Mouse (Mus musculus) megakaryocyte, embryonic 14.5 days (primary cell): ENCODE measurements around the gene Sort1.
"Not testable (repeated sequence)": the region's sequence is repeated elsewhere in the genome, so short reads cannot be mapped to it uniquely, and the experiment has no call there.

Experiments
- FLI1 ChIP-seq: IDR thresholded peaks from 2 replicates; pipeline ENCODE4 v1.6.1; 2012; ENCODE audit warnings: low read length, inconsistent platforms, mixed read lengths
- GATA1 ChIP-seq: IDR thresholded peaks from 3 replicates; pipeline ENCODE4 v1.6.1; 2012; ENCODE audit warnings: mixed read lengths, low read length, inconsistent platforms, borderline replicate concordance

DNA sequence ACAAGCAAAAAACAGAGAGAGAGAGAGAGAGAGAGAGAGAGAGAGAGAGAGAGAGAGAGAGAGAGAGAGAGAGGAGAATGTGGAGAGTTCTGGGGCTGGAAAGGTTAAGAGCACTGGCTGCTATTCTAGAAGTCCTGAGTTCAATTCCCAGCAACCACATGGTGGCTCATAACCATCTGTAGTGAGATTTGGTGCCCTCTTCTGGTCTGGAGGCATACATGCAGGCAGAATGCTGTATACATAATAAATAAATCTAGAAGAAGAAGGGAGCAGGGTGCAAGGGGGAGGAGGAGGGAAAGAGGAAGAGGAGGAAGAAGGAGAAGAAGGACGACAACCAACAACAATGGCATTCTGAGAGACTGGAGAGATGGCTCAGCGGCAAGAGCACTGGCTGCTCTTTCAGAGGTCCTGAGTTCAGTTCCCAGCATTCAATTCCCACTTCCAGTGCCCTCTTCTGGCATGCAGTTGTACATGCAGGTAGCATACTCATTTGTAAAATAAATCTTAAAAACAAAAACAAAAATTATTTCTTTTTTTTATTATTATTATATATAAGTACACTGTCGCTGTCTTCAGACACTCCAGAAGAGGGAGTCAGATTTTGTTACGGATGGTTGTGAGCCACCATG, 46.3 kb upstream of the Sort1 start:
- TF ChIP-seq GATA1, FLI1: not testable (repeated sequence)
